Mouse (Mus musculus): ENCODE results near the gene Tnfaip8l1.
A peak's percentile ranks its signal among the peaks of the same experiment; 100 is the strongest.

Tnfaip8l1 gene

DNA sequence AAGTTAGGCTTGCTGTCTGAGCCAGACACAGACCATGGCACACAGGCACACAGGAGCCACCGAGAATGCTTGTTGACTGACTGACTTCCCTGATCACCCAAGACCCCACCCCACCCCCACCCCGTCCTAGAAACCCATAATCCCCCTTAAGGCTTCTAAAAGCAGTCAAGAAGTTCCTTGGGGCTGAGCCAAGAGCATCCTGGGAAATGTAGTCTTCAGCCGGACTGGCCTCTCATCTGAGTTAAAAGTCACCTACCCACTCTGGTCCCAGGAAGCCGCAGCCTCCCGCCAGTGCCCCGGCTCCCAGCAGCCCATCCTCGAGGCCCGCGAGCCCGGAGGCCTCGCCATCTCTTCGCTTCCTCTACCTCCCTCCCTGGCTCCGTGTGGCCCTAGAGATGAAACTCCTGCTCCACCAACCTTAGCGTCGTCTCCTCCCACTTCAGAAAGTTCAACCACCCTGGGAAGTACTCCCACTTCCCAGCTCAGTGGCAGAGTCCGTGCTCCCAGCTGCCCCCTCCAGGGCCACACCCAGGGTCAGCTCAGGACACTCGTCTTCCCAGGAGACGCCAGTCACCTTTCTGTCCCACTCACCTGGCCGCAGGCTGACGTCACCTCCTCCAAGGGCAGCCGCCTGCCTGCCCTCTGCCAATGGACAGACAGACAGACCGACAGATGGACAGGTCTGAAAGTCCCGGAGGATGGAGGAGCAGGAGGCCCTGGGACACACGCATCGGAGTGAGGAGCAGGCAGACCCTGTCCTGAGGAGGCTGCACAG, 24.3 kb upstream of the Tnfaip8l1 start:
- no peak for DNase-seq (ENCODE audit: low read depth in 1 of 2, low spot score in 2 of 2)

DNA sequence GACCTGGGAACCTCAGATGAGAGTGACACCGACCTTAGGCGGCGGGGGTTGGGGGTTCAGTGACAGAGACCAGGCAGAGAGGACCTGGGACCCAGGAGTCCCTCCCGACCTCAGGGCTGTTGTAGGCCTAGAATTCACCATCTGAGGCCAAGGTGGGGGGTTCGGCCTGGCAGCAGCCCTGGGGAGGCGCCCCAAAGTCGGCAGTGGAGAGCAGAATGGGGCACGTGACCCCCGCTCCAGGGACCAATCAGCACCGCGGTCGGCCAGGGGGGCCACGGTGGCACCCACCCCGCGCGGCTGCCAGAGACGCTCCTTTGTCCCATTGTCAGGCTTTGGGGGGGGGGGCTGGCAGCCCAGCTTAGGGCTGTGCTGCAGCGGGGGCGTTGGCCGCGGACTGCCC, 22.9 kb upstream of the Tnfaip8l1 start:
- DNase-seq (ENCODE audit: low read depth in 1 of 2, low spot score in 2 of 2), result no peak

DNA sequence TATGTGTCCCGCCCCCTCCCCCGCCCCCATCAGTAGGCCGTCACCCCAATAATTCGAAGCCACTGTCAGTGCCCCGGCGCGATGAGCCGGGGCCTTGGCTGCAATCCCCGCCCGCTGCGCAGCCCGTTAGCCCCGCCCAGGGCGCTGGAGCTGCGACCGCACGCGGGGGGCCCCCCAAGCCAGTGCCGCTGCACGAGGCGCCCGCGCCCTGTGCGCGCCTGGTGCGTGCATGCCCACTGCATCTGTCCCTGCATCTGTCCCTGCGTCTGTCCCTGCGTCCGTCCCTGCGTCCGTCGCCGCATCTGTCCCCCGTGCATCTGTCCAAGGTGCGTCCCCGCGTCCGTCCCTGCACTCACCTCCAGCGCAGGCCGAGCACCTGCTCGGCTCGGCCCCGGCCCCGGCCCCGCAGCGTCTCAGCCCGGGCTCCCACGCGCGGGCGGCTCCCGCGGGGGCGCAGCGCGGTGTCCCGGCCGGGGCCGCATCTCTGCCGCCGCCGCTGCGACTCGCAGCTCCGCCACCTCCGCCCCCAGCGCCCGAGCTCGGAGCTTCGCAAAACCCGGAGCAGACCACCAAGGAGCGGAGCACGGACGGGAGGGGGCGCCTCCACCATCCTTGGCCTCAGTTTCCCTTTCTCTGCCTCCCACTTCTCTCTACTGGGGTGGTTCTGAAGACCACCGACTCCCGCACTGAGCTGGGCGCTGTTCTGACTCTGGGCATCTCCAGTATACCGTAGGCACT, 22.2 kb upstream of the Tnfaip8l1 start, which contains the start of gene Sema6b:
Gene Sema6b (minus strand): TSS at position 486 of the 738 bp plus-strand sequence.
- no peak for DNase-seq (ENCODE audit: low read depth in 1 of 2, low spot score in 2 of 2)

DNA sequence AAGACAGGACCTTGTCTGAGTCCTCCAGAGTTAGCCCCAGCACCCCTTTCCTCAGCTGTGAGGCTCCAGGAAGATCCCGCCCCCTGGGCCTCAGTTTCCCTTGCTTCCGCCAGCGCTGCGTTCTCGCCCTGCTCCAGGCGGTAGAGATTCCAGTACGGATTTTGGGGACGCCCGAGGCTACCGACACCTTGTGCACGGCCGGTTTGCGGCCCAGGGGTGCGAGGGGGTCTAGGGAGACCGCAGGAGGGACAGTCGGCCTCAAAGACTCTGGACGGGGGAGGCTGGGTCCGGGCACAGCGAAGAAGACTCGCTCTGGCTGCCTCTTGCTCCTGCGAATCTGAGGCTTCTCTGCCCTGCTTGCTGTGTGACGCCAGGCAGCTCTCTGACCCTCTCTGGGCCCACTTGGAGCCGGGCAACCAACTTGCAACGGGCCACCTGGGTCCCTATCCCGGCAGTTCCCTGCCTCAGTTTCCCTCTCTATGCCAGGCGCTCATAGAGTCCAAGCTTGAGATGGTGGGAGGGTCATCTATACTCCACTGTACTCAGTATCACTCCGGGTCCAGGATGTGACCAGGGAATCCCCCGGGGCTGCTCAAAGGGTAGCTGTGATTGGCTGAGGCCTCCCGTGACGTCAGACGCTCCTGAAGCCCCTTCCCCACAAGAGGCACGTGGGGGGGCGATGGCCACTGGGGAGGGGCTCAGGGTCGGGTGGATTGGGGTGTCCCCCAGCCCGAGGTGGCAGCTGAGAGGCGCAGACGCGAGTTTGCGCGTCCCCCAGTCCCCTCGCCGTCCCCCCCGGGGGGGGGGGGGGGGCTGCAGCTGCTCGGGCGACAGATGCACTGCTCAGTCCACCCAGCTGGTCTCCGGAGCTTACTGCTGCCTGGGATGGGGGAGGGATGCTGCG, 20.3 kb upstream of the Tnfaip8l1 start:
- no peak for DNase-seq (ENCODE audit: low read depth in 1 of 2, low spot score in 2 of 2)

DNA sequence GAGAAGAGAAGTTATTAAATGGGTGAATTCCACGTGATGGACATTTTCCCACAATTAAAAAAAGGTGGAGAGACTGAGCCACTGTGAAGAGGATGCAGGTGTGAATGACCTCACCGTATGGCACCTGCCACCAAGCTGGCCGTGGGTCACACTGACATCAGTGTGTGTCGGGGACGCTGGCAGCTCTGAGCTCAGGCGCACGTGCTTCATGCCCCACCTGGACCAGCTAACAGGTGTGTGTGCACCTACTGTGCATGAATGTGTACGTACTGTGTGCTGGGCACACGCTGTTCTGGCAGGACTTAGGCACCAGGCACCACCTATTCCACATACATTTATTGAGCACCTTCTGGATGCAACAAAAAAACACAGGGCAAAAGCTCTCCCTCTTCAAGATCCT, 17.7 kb upstream of the Tnfaip8l1 start:
- no peak for DNase-seq (ENCODE audit: low read depth in 1 of 2, low spot score in 2 of 2)

DNA sequence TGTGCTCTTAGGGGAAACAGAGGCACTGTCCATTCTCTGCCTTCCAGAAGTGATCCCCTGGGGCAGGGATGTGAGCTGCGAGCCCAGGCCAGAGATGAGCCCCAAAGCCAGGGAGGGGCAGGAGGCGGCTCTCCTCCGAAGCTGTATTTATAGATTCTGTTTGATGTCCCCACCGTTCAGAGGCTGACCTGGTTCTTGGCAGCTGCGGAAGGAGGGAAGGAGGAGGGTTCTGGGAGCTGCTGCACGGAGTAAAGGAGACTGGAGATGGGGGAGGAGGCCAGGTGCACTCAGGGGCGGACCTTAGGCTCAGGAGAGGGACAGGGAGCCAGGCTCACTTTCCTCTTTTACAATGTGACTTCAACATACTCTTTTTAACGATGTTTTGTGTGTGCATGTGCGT, 16.1 kb upstream of the Tnfaip8l1 start:
- DNase-seq (ENCODE audit: low read depth in 1 of 2, low spot score in 2 of 2), result no peak

DNA sequence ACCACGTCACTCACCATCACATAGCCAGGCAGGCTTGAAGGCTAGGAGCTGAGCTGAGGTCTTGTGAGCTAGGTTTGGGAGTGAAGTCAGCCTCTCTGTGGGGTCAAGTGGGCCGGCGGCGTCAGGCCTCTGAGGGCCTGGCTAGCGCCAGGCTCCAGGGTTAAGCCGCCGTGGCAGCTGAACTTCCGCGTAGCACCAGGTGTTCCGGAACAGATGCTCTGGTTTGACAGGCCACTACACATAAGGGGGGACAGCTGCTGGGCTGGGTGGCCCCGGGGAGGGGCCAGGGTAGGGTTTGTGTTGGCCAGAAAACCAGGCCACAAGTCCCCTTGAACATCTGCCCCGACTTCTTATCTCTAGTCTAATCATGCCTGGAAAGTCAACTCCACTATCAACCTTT, 14.9 kb upstream of the Tnfaip8l1 start:
- no peak for DNase-seq (ENCODE audit: low read depth in 1 of 2, low spot score in 2 of 2)

DNA sequence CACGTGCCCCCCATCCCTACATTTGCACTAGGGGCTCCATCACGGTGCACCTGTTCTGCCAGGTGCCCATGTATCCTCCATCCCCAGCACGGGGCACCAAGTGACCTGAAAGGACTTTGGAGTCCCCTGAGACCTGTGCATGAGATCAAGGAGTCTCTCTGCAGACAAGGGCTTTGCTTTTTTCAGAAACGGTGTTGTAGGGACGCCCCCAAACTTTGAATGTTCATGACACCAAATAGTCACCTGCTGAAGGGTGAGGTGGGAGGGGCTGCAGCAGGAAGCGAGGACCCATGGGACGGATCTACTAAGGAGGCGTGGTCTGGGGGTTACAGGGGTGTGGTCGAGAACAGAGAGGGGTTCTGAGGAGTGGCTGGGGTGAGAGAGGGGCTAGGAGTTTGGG, 14.0 kb upstream of the Tnfaip8l1 start:
- no peak for DNase-seq (ENCODE audit: low read depth in 1 of 2, low spot score in 2 of 2)

DNA sequence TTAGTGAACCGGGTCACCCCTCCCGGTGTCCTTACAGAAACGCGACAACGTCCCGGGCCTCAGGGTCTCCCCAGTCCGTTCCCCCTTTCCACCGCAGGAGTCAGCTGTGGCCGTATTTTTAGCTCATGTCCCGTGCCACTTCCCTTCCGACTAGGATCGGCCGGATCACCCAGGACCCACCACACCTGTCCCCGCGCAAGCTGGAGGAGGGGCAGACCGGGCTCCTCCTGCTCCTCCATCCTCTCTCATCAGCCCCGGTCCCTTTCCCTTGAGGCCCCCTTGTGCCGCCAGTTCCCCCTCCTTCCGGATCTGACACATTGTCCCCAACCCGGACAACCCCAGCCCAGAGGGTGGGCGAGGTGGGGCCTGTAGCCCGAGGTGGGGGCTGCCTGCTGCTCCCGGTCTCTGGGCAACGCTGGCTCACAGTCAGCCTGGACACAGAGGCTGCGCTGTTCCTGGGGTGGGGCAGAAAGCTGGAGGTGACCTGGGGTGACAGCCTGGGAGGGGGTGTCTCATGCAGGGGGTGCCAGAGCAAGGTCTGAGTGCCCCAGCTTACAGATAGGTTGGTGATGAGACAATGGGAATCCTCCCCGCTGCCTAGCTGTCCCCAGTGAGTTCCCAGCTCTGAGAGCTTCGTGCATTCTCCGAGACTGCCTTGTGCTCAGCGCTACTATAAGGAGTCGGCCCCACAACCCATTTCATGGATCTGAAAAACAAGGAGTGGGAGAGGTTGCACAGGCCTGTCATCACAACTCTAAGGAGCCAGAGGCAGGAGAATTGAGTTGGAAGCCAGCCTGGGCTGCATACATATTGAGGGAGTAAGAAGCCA, 13.3 kb upstream of the Tnfaip8l1 start:
- DNase-seq (ENCODE audit: low read depth in 1 of 2, low spot score in 2 of 2), result no peak

DNA sequence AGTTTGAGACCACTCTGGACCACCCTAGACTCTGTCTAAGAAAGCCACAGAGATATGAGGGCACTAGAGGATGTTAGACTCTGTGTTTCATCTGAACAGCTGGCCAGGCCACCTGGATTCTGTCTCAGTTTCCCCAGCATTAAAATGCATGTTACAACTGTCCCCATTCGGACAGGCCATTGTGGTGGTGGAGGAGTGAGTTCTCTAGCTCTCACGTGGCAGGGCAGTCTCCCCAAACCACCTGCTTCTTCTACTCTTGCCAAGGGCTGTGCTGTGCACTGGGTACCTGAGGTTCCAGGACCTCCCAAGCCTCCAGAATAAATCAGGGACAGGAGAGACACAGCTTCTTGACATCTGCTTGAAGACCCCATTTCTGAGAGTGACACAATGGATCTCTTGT, 12.4 kb upstream of the Tnfaip8l1 start:
- DNase-seq (ENCODE audit: low read depth in 1 of 2, low spot score in 2 of 2), result no peak

DNA sequence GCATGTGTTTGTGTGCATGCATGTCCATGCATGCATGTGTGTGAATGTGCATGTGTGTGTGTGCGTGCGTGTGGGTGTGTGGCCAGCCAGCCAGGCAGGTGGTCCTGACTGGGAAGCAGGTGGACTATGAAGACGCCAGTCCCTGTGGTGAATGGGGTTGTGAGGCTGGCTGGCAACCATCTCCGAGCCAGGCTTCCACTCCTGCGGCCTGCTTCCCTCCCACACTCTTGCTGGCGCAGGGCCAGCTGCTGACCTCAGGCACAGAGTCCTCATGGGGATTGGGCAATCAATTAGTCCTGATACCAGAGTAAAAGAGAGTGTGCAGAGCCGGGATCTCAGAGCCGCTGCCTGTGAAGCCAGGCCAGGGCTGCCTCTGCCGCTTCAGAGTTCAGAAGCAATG, 8.6 kb upstream of the Tnfaip8l1 start:
- peak in 1 of 2 experiments; percentile 26 for DNase-seq (ENCODE audit: low read depth in 1 of 2, low spot score in 2 of 2)

DNA sequence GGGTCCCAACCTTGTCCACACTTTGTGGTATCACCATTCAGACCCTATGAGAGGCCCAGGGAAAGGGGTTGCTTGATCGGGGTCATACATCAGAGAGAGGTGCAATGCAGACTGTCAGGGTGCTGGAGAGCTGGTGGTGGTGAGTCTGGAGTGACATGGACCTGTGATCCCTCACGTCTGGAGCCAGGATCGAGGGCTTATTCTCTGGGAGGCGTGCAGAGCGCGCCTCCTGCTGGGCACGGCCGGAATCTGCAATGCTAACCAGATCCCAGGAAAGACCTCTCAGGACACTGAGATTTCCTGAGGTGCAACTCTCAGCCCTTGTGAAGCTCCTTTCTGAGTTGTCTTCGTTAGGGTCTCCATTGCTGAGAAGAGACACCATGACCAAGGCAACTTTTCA, 2.5 kb upstream of the Tnfaip8l1 start:
- DNase-seq (ENCODE audit: low read depth in 1 of 2, low spot score in 2 of 2), result peak in 1 of 2 experiments; percentile 27

DNA sequence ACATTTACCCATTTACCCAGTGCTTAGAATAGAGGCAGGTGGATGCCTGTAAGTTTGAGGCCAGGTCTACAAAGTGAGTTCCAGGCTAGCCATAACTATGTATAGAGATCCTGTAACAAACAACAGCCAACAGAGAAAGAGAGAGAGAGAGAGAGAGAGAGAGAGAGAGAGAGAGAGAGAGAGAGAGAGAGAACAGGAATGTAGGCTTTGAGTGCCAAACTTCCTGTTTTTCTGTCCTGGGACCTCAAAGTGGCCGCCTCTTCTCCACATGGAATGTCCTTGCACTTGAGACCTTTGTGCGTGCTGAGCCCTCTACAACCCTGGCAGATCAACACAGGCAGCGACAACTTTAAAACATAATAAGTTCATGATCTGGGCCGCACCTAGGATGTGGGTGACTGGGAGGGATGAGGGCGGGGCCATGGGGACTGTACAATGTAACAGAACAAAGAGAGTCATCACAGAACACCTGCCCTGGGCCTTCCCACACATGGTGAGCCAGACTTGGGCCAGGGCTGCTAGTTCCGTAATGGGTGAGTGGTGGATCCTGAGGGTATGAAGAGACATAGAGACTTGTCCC, 1.3 kb downstream of the Tnfaip8l1 start:
- no peak for DNase-seq (ENCODE audit: low read depth in 1 of 2, low spot score in 2 of 2)

DNA sequence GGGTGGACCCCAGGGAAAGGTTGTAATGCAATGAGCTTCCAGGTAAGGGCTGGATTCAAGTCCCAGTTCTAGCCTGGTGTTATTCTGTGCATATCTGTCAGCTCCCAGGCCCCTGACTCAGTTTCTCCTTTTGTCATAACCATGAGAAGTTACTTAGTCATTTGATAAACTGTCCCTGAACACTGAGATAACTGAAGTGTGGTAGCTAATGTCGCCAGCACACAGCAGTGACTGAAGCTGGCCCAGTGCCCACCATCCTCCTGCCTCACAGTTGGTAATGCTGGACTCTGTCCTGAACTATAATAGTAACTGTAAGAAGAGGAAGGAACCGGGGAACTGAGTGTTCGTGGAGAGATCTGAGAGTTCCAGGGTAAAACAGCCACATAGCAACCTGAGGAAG, 2.2 kb downstream of the Tnfaip8l1 start:
- DNase-seq (ENCODE audit: low read depth in 1 of 2, low spot score in 2 of 2), result no peak

DNA sequence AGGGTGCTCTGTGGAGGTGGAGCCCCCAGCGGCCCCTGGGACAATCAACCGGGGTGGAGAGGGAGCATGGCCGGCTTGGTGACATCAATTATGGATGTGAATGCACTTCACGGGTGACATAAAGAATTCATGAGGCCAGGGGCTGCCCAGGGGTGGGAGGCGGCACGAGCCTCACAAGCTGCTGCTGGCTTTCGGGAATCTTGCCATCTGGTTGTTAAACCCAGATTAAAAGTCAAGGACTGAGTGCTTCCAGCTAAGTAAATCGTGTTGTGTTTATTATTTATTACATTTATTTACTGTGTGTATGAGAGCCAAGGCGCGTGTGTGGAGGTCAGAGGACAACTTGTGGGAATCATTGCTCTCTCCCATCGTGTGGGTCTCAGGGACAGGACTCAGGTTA, 3.4 kb downstream of the Tnfaip8l1 start:
- no peak for DNase-seq (ENCODE audit: low read depth in 1 of 2, low spot score in 2 of 2)

DNA sequence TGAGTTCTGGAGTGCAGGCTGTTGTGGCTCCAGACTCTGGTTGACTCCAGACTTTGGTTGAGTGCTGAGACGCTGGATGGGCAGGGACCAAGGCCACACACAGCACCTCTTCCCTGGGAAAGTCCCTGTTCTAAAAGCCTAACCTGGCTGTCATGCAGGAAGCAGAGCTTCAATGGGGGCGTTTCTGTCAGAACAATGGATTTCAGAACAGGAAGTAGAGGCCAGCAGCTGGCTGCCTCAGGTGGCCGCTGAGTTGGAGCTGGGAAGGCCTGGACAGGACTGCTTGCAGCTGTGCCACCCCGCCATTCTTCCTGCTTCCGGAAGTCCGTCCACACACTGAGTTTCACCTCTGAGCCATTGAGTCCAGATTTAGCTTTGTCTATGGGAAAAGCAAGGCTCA, 7.6 kb downstream of the Tnfaip8l1 start:
- no peak for DNase-seq (ENCODE audit: low read depth in 1 of 2, low spot score in 2 of 2)

DNA sequence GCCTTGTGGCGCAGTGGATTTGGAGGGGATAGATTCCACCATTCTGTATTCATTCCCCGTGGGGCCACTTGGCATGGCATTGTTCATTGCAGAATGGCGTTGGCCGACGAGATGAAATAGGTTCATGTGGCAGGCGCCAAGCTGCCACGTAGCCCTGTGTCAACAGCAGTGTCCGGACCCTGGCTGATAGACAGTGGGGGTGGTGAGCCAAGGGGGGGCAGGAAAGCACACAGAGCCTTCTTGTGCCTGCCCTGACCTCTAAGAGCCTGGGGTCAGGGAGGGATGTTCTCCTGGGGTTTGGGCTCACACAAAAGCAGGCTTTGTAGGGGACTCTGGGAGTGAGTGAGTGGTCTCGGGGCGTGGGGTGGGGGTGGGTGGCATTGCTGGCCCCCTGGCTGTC, 8.4 kb downstream of the Tnfaip8l1 start:
- DNase-seq (ENCODE audit: low read depth in 1 of 2, low spot score in 2 of 2), result no peak

DNA sequence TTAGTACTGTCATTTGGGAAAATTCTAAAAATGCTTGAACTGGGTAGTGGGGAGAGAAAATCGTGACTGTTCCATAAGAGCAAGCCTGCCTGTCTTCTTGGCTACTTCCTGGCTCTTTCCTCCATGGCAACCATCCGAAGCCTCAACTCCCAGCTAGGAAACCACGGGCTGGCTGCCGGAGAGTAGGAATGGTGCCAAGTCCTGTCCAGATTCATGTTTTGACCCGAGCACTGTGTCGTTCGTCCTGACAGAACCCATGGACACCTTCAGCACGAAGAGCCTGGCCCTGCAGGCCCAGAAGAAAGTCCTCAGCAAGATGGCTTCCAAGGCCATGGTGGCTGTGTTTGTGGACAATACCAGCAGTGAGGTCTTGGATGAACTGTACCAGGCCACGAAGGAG, 9.2 kb downstream of the Tnfaip8l1 start:
- no peak for DNase-seq (ENCODE audit: low read depth in 1 of 2, low spot score in 2 of 2)

DNA sequence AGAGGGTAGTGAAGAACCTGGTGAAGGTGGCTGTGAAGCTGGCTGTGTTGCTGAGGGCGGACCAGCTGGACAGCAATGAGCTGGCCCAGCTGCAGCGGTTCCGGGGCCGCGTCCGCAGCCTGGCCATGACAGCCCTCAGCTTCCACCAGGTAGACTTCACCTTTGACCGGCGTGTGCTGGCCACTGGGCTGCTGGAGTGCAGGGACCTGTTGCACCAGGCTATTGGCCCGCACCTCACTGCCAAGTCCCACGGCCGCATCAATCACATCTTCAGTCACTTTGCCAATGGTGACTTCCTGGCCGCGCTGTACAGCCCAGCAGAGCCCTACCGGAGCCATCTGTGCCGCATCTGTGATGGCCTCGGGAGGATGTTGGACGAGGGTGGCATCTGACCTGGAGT, 9.6 kb downstream of the Tnfaip8l1 start:
- no peak for DNase-seq (ENCODE audit: low read depth in 1 of 2, low spot score in 2 of 2)

DNA sequence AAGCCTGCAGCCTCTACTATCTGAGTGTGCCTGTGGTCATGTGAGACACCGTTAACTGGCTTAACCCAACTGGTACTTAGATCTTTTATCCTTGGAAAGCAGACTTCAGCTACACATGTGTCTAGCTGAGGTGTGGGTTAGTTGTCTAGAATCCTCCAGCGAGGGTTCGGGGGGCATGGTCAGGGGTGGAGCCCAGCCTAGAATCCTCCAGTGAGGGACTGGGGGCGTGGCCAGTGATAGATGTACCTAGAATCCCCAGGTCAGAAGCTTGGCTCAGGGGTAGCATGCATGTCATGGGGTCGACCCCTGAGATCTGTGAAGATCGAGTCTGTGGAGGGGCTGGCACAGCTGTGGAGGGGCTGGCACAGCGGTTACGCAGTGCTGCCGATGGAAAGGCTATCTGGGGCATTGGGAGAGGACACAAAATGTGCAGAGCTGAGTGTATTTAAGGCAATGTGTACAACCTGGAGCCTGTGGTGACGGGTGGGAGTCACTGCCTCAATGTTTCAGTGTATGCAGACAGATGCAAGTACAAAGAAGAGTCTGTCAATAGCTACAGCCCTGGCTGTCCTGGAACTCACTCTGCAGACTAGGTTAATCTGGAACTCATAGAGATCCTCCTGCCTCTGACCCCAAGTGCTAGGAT, 11.2 kb downstream of the Tnfaip8l1 start:
- no peak for DNase-seq (ENCODE audit: low read depth in 1 of 2, low spot score in 2 of 2)

Data from monocyte, adult 2 months (primary cell).